Mouse (Mus musculus): Measurements from ENCODE around the gene Ephb1. TPM values are rescaled to one million over a fixed set of nuclear protein-coding genes. Genes with fewer than 3 reads are reported as not detected.

Ephb1 gene
- polyA plus RNA-seq, 1 experiment from 2014 or later, result 9.5 TPM

- Histone ChIP-seq H3K9me3 (replicated peaks) (no peaks in the 10 kb centered on the region; the same call in 1 of the 2 replicates), H3K4me1 (0 out of 2 replicates have a peak, but pooled peaks cover 5% of the 10 kb centered on the region), H3K4me3 (no peak overlapping the region), H3K27ac (replicated peaks) (no peak overlapping the region), H3K36me3 (no peaks in the 10 kb centered on the region), H3K27me3 (ENCODE audit: low read depth, poor library complexity, severe bottlenecking) (no peaks in the 10 kb centered on the region)
- no peak for DNase-seq (ENCODE audit: low spot score)
- 91% methylated on average over 6 of the region's 6 CpGs for WGBS
Measured at GRCm38 (mm10) chr9:102315436-102315835, 39.1 kb downstream of the Ephb1 start.

DNA sequence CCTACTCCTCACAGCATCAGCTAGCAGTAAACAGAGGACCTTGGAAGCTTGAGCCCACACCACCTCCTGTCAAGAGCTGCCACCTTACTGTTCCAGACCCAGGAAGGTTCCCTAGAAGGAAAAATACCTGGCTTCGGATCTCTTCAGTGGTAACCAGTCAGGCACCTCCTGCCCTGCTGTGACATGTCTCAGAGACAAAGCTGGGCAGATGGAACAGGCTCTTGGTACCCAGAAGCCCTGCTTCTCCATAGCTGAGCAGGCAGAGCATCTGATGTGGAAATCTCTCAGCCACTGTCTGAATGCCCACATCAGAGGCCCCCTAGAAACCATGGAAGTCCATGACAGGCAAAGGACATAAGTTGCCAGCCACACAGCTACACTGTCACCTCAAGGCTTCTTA, 39.7 kb downstream of the Ephb1 start:
- DNase-seq (ENCODE audit: low spot score), result no peak
- 80% methylated on average over 1 of the region's 1 CpGs for WGBS
- H3K27ac ChIP-seq (replicated peaks), result no peak overlapping the region
- H3K4me3 ChIP-seq, result no peak overlapping the region
- H3K4me1 ChIP-seq, result 0 out of 2 replicates have a peak, but pooled peaks cover 5% of the 10 kb centered on the region
- no peaks in the 10 kb centered on the region; the same call in 1 of the 2 replicates for H3K9me3 ChIP-seq (replicated peaks)
- no peaks in the 10 kb centered on the region for H3K36me3 ChIP-seq
- no peaks in the 10 kb centered on the region for H3K27me3 ChIP-seq (ENCODE audit: low read depth, poor library complexity, severe bottlenecking)

GRCm38 (mm10) chr9:102310431-102310830, 44.1 kb downstream of the Ephb1 start:
- H3K4me3 ChIP-seq, result no peak overlapping the region
- H3K36me3 ChIP-seq, result no peaks in the 10 kb centered on the region
- no peaks in the 10 kb centered on the region; the same call in 1 of the 2 replicates for H3K9me3 ChIP-seq (replicated peaks)
- no peak for DNase-seq (ENCODE audit: low spot score)
- H3K4me1 ChIP-seq, result peaks cover 19% of the 10 kb centered on the region
- no peak overlapping the region for H3K27ac ChIP-seq (replicated peaks)
- H3K27me3 ChIP-seq (ENCODE audit: low read depth, poor library complexity, severe bottlenecking), result no peaks in the 10 kb centered on the region
- 71% methylated on average over 3 of the region's 3 CpGs for WGBS

- no peak overlapping the region for H3K27ac ChIP-seq (replicated peaks)
- H3K4me1 ChIP-seq, result peaks cover 22% of the 10 kb centered on the region
- H3K27me3 ChIP-seq (ENCODE audit: low read depth, poor library complexity, severe bottlenecking), result no peaks in the 10 kb centered on the region
- DNase-seq (ENCODE audit: low spot score), result no peak
- H3K9me3 ChIP-seq (replicated peaks), result no peaks in the 10 kb centered on the region; the same call in 1 of the 2 replicates
- no peak overlapping the region for H3K4me3 ChIP-seq
- no peaks in the 10 kb centered on the region for H3K36me3 ChIP-seq
- WGBS, result 89% methylated on average over 7 of the region's 7 CpGs
Measured at GRCm38 (mm10) chr9:102309278-102309677, 45.2 kb downstream of the Ephb1 start.

DNA sequence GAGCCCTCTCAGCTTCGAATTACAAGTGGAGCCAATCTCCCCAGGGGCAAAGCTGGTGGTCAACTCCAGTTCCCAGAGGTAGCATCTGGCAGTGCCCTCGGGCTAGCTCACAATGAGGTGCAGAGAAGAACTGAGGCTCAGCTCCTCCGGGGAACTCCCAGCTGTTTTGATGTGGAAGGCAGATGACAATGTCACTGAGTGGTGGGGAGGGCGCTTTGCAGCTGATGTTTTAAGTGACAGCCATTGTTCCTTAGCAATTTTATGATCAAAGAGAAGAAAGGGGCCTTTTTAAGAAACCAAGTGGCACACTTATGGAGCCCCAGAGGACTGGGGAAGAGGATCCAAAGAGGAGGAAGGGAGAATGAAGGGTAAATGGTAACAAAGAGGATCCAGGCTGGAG, 46.8 kb downstream of the Ephb1 start:
- Histone ChIP-seq H3K4me1 (peaks cover 27% of the 10 kb centered on the region), H3K27me3 (ENCODE audit: low read depth, poor library complexity, severe bottlenecking) (no peaks in the 10 kb centered on the region), H3K4me3 (no peak overlapping the region), H3K36me3 (no peaks in the 10 kb centered on the region), H3K9me3 (replicated peaks) (no peaks in the 10 kb centered on the region; the same call in 1 of the 2 replicates), H3K27ac (replicated peaks) (no peak overlapping the region; the same call in 1 of the 2 replicates)
- DNase-seq (ENCODE audit: low spot score), result no peak
- 53% methylated on average over 4 of the region's 4 CpGs for WGBS

- no peak for DNase-seq (ENCODE audit: low spot score)
- Histone ChIP-seq H3K36me3 (no peaks in the 10 kb centered on the region), H3K4me3 (no peak overlapping the region), H3K27ac (replicated peaks) (peak overlapping the region; percentile 55; the same call in 1 of the 2 replicates), H3K9me3 (replicated peaks) (no peaks in the 10 kb centered on the region; the same call in 1 of the 2 replicates), H3K4me1 (peaks cover 27% of the 10 kb centered on the region), H3K27me3 (ENCODE audit: low read depth, poor library complexity, severe bottlenecking) (no peaks in the 10 kb centered on the region)
- 73% methylated on average over 1 of the region's 1 CpGs for WGBS
Measured at GRCm38 (mm10) chr9:102306645-102307415, 47.7 kb downstream of the Ephb1 start.

DNA sequence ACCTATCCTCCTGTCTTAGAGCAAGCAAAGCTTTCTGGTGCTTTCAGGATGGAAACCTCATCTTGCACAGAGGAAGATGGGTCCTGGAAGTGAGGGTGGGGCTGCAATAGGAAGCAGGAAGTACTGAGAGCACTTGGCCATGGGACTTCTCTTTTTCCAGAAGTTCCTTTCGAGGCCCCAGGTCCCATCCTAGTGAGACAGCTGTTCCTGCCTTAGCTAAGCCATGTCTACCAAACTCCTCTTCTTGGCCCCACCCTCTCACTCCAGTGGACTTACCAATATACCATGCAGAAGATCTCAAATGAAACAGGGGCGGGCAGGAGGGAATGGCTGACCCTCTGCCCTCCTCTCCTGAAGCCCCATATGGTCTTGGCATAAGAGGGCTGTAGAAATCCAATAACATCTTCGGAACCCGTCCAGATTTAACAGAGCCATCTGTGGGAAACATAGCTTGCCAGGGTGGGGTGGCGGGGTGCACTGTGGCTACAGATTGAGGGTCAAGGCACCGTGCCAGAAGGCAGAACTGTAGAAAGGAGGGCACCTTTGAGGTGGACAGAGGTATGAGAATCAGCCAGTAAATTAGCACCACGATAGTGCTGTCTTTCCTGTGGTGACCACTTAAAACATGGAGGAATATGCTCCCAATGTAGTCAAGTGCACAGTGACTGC, 48.9 kb downstream of the Ephb1 start:
- DNase-seq (ENCODE audit: low spot score), result no peak
- Histone ChIP-seq H3K9me3 (replicated peaks) (no peaks in the 10 kb centered on the region), H3K36me3 (no peaks in the 10 kb centered on the region), H3K4me1 (peaks cover 23% of the 10 kb centered on the region), H3K4me3 (no peak overlapping the region), H3K27ac (replicated peaks) (no peak overlapping the region), H3K27me3 (ENCODE audit: low read depth, poor library complexity, severe bottlenecking) (no peaks in the 10 kb centered on the region)
- 91% methylated on average over 7 of the region's 7 CpGs for WGBS

GRCm38 (mm10) chr9:102304796-102305195, 49.7 kb downstream of the Ephb1 start:
- H3K36me3 ChIP-seq, result no peaks in the 10 kb centered on the region
- 71% methylated on average over 3 of the region's 3 CpGs for WGBS
- H3K27me3 ChIP-seq (ENCODE audit: low read depth, poor library complexity, severe bottlenecking), result no peaks in the 10 kb centered on the region
- no peak for DNase-seq (ENCODE audit: low spot score)
- no peak overlapping the region for H3K4me3 ChIP-seq
- peaks cover 23% of the 10 kb centered on the region for H3K4me1 ChIP-seq
- H3K27ac ChIP-seq (replicated peaks), result no peak overlapping the region
- H3K9me3 ChIP-seq (replicated peaks), result no peaks in the 10 kb centered on the region

- Histone ChIP-seq H3K4me1 (peaks cover 23% of the 10 kb centered on the region), H3K9me3 (replicated peaks) (no peaks in the 10 kb centered on the region), H3K27ac (replicated peaks) (no peak overlapping the region), H3K27me3 (ENCODE audit: low read depth, poor library complexity, severe bottlenecking) (no peaks in the 10 kb centered on the region), H3K36me3 (no peaks in the 10 kb centered on the region), H3K4me3 (no peak overlapping the region)
- 66% methylated on average over 13 of the region's 13 CpGs for WGBS
- no peak for DNase-seq (ENCODE audit: low spot score)
Measured at GRCm38 (mm10) chr9:102303882-102304281, 50.6 kb downstream of the Ephb1 start.

- Histone ChIP-seq H3K36me3 (no peaks in the 10 kb centered on the region), H3K27me3 (ENCODE audit: low read depth, poor library complexity, severe bottlenecking) (no peaks in the 10 kb centered on the region), H3K27ac (replicated peaks) (no peak overlapping the region), H3K4me3 (no peak overlapping the region), H3K4me1 (peaks cover 8% of the 10 kb centered on the region), H3K9me3 (replicated peaks) (no peaks in the 10 kb centered on the region)
- WGBS, result 87% methylated on average over 4 of the region's 4 CpGs
- DNase-seq (ENCODE audit: low spot score), result no peak
Measured at GRCm38 (mm10) chr9:102300985-102301384, 53.5 kb downstream of the Ephb1 start.

GRCm38 (mm10) chr9:102298741-102299140, 55.8 kb downstream of the Ephb1 start:
- DNase-seq (ENCODE audit: low spot score), result no peak
- Histone ChIP-seq H3K4me1 (peaks cover 14% of the 10 kb centered on the region), H3K9me3 (replicated peaks) (no peaks in the 10 kb centered on the region), H3K27me3 (ENCODE audit: low read depth, poor library complexity, severe bottlenecking) (no peaks in the 10 kb centered on the region), H3K4me3 (no peak overlapping the region), H3K36me3 (no peaks in the 10 kb centered on the region), H3K27ac (replicated peaks) (no peak overlapping the region)
- 75% methylated on average over 8 of the region's 8 CpGs for WGBS

- DNase-seq (ENCODE audit: low spot score), result no peak
- 89% methylated on average over 5 of the region's 5 CpGs for WGBS
- Histone ChIP-seq H3K36me3 (no peaks in the 10 kb centered on the region), H3K27ac (replicated peaks) (no peak overlapping the region), H3K4me1 (peaks cover 13% of the 10 kb centered on the region), H3K27me3 (ENCODE audit: low read depth, poor library complexity, severe bottlenecking) (no peaks in the 10 kb centered on the region), H3K4me3 (no peak overlapping the region), H3K9me3 (replicated peaks) (no peaks in the 10 kb centered on the region)
Measured at GRCm38 (mm10) chr9:102297986-102298385, 56.5 kb downstream of the Ephb1 start.

- H3K4me3 ChIP-seq, result no peak overlapping the region
- no peak overlapping the region for H3K27ac ChIP-seq (replicated peaks)
- H3K27me3 ChIP-seq (ENCODE audit: low read depth, poor library complexity, severe bottlenecking), result no peaks in the 10 kb centered on the region
- peaks cover 13% of the 10 kb centered on the region for H3K4me1 ChIP-seq
- no peaks in the 10 kb centered on the region for H3K36me3 ChIP-seq
- 78% methylated on average over 3 of the region's 3 CpGs for WGBS
- no peaks in the 10 kb centered on the region for H3K9me3 ChIP-seq (replicated peaks)
- DNase-seq (ENCODE audit: low spot score), result no peak
Measured at GRCm38 (mm10) chr9:102297176-102297575, 57.3 kb downstream of the Ephb1 start.

Data from midbrain, embryonic 10.5 days (tissue).